Mouse (Mus musculus) T-cell, adult 2 months (primary cell): ENCODE measurements around the gene Kazn.

Experiments used
- DNase-seq: peaks from one replicate; pipeline ENCODE4 v3.0.0; 2022; ENCODE audit warnings: low spot score

The Kazn gene

GRCm38 (mm10) chr4:142193151-142193578 lies 46.0 kb downstream of the Kazn start:
- DNase-seq: no peak

- DNase-seq: no peak
Measured at GRCm38 (mm10) chr4:142189960-142190359, 49.2 kb downstream of the Kazn start.

- no peak for DNase-seq
Measured at GRCm38 (mm10) chr4:142188501-142188900, 50.7 kb downstream of the Kazn start.

- DNase-seq: no peak
Measured at GRCm38 (mm10) chr4:142186155-142186554, 53.0 kb downstream of the Kazn start.

- no peak for DNase-seq
Measured at GRCm38 (mm10) chr4:142185533-142185900, 53.7 kb downstream of the Kazn start.

- DNase-seq: no peak
Measured at GRCm38 (mm10) chr4:142184852-142185532, 54.2 kb downstream of the Kazn start.

- no peak for DNase-seq
Measured at GRCm38 (mm10) chr4:142183591-142183990, 55.6 kb downstream of the Kazn start.

- DNase-seq: no peak
Measured at GRCm38 (mm10) chr4:142183015-142183414, 56.2 kb downstream of the Kazn start.

GRCm38 (mm10) chr4:142181646-142182045 lies 57.6 kb downstream of the Kazn start:
- no peak for DNase-seq

GRCm38 (mm10) chr4:142180874-142181273 lies 58.3 kb downstream of the Kazn start:
- no peak for DNase-seq

- DNase-seq: no peak
Measured at GRCm38 (mm10) chr4:142180289-142180688, 58.9 kb downstream of the Kazn start.

GRCm38 (mm10) chr4:142179531-142179930 lies 59.7 kb downstream of the Kazn start:
- DNase-seq: no peak

- DNase-seq: no peak
Measured at GRCm38 (mm10) chr4:142176732-142177131, 62.5 kb downstream of the Kazn start.

- DNase-seq: no peak
Measured at GRCm38 (mm10) chr4:142173981-142174485, 65.2 kb downstream of the Kazn start.

- DNase-seq: no peak
Measured at GRCm38 (mm10) chr4:142172942-142173341, 66.3 kb downstream of the Kazn start.

- no peak for DNase-seq
Measured at GRCm38 (mm10) chr4:142171788-142172497, 67.3 kb downstream of the Kazn start.

GRCm38 (mm10) chr4:142170882-142171768 lies 68.1 kb downstream of the Kazn start:
- DNase-seq: no peak

GRCm38 (mm10) chr4:142169636-142170035 lies 69.6 kb downstream of the Kazn start:
- DNase-seq: no peak

- no peak for DNase-seq
Measured at GRCm38 (mm10) chr4:142168352-142168751, 70.8 kb downstream of the Kazn start.

- no peak for DNase-seq
Measured at GRCm38 (mm10) chr4:142165835-142166701, 73.1 kb downstream of the Kazn start.

GRCm38 (mm10) chr4:142165363-142165762 lies 73.8 kb downstream of the Kazn start:
- DNase-seq: no peak
